Mouse (Mus musculus) cerebellum, adult 9-11 months (tissue): ENCODE measurements around the gene Lancl1.

ENCODE experiments used
- DNase-seq: peaks from one replicate; pipeline ENCODE4 v3.0.0; 2022

Gene Lancl1

DNA sequence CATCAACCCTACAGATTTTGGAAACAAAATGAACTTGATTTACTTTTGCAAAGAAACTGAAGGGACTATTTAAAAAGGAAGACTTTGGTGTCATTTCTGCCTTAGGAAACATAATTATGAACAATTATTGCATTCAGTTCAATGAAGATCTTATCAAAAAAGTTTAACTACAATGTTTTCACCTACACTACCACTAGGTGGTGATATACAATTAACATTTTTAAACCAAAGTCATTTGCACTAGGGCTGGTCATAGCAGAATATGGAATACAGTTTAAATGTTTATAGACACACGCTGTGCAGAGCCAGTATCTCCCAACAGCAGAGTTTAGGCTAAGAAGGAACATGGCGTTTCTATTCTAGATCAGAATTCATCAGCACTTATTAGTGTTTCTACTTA lies 24.5 kb downstream of the Lancl1 start:
- no peak for DNase-seq

DNA sequence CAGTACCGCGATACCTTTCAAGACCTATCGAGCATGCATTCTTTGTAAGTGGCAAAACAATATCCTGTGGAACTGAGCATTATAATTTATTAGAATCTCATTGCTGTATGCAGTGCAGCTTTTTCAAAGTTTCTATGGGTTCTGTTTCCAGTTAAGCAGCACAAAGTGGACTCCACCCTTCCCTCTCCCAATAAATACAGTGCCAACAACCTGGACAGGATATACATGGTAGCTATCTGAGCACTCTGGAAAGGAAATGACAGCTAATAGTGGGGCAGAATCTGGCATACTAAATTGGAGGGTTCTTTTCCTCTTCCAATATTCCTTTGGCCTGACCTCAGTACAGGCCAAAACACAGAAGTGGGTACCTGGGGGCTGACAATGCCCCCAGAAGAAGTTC lies 28.2 kb downstream of the Lancl1 start:
- no peak for DNase-seq

DNA sequence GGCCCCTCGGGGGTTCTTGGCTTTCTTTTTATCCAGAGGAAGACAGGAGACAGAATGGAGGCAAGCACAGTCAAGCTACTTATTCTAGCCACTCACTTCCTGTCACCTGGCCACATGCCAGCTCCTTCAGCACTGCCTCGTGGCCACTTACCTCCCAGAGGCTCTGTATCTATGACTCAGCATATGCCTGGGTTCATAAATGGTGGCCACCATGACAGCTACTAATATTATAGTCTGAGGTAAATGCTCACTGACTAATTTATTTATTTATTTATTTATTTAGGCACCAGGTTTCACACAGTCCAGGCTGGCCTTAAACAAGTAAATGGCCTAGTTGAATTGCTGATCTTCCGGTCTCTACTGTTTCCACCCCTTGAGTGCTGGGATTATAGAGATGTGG lies 35.0 kb downstream of the Lancl1 start:
- DNase-seq, result no peak

DNA sequence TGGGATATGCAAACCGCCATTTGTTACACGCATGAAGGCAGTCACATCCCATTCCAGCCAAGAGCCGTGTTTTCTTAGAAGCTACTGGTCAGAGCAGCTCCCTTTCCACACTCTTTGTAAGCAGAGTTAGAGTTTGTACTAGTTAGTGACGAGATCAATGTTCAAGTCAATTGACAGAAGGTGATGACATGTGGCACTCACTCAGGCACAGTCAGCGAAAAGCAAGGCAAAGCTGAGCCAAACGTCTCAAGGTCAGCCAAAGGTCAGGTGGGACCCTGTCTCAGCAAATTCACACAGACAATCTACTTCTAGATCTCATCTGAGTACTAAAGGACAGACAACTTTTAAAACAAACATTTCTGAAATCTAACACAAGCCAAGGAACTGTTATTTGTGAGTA lies 36.4 kb downstream of the Lancl1 start:
- no peak for DNase-seq

DNA sequence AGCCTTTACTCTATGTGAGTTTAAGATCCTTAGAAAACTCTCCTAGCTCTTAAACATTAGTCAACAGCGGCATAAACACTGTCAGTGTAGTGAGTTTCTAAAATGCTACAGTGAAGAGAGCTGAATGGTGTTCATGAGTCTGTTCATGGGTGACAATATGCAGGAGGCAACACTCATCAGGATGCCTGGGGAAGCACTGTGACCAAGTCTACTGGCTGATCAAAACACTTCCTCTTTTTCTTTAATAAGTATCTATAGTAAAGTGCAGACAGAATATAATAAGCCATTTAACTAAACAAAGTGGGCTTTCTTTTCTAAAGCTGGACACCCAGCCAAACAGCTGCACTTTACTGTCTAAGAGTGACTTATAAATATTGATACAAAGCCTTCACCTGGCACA lies 37.3 kb downstream of the Lancl1 start:
- no peak for DNase-seq

DNA sequence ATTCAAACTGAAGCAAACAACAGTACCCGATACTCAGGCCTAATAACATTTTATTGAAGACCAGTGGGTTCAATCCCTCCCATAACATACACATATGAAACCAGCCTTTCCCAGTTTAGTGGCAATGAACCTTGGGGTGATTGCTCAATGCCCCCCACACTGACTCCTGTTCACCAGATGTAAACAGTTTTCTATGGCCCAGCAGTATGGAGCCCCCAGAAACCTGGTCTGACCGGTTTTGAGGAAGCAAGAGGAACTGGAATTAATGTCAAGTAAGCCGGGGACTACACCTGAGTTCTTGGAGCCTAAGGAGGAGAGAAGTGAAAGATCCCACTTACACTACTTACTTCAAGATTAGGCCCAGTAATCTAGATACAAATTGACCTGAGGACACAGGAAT lies 38.2 kb downstream of the Lancl1 start:
- DNase-seq, result no peak

DNA sequence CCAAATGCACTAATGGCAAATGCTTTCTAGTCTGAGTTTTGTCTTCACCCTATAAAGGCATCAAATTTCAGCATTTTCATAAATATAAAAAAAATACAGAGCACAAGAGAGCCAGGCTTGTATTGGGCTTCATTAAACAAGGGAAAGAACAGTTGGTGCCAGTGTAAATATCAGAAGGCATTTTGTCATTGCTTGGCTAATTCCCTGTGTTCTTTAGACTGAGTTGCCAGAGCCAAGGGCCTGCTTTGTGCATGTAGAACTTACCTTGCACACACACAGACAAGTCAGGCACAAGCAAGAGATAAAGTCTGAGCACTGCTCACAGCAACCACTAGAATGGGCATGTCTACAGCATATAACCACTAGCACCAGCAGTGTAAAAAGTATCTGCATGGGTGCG lies 40.1 kb downstream of the Lancl1 start:
- no peak for DNase-seq

DNA sequence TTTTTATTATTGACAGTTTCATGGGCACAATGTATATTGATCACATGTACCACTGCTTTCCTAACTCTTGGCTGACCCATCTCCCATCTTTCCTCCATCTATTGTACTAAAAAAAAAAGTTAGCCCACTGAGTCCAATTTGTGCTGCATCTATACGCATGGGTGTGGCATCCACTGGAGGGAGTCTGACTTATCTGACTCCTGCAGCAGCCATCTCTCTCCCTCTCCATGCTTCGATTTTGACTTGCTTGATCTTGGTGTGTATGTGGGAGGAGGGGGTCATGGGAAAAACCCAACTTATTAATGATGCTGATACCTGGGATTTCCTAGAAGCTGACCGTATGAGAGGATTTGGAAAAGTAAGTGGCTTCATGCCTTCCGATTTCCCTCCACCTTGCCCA lies 40.5 kb downstream of the Lancl1 start:
- no peak for DNase-seq

DNA sequence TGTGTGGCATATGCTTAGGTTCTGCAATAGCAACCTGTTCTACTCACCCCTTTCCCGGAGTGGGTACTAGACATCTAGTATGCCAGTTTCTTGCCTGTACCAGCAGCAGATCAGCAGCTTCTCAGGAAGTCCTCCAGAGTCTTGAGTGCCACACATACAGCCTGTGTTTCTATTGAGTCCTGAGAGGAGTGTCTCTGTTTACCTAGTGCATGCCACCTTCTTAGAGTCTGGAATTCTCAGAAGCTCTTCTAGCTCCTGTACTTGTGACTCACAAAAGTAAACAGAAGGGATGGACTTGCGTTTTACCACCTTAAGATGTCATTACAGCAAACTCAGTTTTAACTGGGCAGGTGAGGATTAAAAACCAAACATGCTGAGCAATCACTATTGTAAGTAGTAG lies 41.9 kb downstream of the Lancl1 start:
- no peak for DNase-seq

DNA sequence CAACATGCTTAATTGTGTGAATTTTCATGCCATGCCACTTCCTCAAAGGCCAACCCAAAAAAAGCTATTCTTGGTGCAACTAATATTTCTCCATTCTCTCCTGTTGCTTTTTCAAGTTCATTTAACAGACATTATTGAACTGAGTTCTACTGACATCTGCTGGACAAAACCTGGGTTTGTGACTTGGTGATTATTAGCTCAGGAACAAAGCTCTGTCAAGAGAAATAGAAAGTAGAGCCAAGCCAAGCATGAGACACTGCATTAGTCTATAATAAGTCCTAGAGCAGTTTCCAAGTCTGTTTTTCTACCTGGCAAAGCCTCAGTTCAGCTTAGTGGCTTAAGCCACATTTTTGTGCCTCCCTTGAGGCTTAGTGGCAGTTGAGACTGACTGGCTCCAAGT lies 45.9 kb downstream of the Lancl1 start:
- DNase-seq, result no peak

DNA sequence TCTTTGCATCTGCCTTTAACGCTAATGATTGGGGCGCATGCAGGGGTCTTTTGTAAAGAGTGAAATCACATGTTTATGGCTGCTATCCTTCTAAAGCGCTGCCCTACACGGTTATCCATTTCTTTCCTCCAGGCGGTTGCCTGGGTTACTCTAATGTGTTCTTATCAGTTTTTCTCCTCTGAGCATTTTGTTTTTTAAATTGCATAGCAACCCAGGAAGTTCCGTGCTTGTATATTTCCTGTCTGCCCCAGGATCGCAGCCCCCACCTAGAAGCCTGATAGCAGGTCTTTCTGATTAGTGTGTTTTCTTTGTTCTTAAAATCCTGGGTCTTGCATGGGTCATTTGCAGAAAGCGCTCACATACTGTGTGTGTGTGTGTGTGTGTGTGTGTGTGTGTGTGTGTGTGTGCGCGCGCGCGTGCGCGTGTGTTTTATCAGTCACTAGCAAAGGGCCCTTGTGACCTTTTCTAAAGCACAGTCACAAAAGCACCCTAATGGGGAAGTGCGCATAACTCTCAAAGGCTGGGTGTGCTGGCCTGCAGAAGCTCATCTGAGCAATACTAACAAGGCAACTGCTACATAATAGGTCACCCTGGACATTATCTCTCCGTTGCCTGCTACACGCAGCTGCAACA lies 51.0 kb downstream of the Lancl1 start:
- DNase-seq, result no peak

DNA sequence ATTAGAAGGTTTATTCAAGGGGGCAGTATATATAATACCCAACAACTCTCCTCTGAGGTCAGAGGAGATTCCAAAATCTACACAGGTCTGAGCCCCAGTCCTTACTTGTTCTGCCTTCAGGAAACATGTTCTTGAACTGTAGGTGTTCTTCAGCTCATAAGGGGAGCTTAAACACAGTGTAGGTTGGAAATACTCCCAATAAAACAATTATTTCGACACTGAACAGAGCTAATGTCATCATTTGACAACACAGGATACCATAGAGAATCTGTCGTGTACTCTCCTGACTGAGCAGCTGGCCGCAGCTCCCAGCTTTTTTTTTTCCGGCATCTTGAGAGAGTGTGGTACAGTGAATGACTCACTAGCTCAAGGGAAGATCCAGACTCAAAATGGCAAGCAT lies 52.8 kb downstream of the Lancl1 start:
- DNase-seq, result no peak

DNA sequence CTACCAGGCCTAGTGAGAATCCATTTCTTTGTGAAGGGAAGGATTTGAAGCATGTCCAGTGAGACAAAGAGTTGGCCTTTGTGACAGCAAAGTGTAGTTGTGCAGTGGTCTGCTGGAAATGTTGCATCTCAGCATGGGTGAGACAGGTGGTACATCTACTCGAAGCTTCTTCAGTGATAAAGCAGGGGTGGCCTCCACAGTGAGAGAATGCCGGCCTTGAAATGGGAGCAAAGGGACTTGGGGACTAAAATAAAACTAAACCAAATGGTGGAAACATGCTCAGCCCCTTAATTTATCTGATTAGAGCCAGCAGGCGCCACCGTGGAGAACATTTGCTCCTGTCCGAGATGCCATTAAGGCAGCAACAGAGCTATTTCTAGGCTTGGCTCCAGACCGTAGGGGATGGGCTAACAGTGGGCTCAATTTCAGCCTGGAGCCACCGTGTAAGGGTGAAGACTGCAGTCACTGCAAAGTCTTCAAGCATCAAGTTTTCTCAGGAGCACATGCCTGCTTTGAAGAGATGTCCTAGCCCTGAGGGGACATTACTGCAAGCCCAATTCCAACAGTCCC lies 53.5 kb downstream of the Lancl1 start:
- no peak for DNase-seq

DNA sequence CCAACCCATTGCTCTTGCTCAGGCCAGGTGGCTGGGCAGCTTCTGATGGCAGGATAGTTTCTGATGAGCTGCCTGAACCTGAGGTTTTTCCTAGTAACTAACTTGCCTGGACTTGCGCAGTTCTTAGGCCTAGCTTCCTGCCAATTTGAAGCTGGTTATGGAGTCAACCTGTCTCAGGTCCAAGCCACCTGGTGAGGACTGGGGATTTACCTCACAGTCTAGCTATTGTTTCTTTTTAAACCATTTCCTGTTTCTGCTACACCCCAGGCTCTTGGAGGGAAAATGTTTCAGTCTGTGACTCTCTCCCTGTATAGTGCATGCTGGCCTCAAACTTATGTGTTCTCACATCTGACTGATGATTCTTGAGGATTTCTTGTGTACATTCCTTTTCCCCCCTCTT lies 58.5 kb downstream of the Lancl1 start:
- no peak for DNase-seq

DNA sequence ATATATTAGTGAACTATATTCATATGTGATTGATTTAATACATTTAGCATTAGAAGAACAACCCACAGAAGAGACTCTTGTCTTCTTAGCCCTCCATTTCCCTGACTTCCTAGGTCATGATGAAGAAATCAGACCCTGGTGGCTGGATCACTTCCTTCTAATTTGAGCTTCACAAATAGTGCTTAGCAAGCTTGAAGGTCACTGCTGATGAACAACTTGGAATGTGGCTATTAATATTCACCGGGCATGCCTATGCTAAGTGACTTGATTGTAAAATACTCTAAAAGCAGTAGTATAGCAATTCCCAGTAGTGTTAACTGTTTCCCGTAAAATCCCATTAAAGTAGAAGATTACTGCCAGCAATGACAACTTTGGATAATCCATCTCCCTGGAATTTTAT lies 63.2 kb downstream of the Lancl1 start:
- DNase-seq, result no peak

DNA sequence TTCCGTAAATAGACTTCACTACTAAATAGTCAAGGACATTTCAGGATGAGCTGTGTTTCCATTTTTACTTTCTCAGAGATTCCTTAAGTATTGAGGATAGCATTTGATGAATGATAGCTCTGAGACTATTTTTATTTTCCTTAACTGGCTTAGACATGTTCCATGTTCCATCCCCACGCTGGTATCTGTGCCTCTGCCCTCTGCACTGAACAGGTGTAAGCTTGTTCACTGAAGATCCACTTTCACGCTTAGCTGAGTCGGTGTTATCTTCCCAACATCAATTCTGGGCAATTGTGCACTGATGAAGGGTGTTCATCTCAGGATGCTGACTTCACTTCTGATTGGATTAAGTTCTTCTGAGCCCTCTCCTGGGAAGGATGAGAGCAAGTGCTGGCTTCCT lies 73.8 kb downstream of the Lancl1 start:
- DNase-seq, result no peak

DNA sequence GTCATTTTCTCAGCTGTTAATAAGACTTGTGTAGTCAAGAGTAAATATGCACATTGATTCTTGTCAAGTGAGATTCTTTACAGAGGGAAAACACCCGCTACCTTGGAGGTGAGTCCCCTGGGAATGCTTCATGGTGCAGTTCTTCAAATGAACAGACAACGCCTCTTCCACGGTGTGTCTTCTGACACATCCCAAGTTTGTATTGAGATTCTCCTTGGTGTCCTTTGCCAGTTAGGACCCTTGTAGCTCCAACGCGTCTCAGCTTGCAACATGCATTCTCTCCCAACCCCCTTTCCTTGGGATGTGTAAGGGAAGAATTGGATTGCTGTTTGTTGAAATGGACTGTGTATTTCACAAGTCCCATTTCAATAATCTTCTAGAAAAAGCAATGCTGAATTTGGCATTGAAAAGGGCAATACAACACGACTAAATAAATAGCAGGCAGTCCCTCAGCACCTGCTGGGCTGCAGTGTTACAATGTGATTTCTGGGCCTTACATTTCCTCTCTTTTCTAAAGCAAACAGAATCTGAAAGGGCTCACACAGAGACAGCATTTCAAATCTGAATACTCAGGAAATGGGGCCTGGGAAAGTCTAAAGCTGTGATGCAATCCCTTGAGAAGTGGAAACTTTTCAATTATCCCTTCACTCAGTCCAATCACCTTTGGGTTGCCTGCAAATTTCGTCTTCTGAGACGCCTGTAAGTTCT lies 78.0 kb downstream of the Lancl1 start:
- no peak for DNase-seq

DNA sequence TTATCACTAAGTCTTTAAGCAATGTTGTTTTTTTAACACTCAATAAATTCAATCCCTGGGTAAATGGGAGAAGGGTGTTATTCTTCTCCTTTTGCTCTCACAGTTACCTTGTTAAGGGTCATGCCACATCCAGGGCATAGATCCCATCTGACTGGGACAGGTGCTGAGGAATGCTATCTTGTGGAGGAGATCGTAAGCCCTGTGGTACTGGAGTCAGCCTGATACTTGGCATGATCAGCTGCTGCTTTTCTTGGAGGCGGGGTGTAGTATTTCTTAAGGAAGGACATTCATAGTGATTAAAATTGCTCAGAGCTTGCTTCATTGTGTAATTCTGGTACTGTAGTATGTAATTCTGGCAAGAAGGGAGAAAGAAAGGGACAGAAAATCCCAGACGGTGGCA lies 81.3 kb downstream of the Lancl1 start:
- no peak for DNase-seq

DNA sequence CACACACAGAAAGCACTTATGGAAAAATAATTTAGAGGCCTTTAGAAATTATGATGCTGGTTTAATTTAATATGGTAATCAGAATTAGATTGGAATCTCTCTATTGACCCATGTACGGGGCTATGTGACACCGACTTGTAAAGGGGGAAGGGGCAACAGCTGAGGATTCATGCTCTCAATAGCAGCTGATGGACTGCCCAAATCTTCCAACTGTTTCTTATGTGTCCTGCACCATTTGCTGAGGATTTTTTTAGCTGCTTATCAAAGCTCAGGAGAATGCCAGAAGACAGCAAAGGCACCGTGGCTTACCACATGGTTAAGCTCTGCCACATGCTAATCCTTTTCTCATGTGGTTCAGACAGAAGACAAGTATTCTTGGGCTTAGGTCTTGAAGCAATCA lies 87.6 kb downstream of the Lancl1 start:
- no peak for DNase-seq
